Mouse (Mus musculus) 3T3-L1 (cell line): ENCODE measurements around the gene Plekhn1.

ENCODE experiments used
- DNase-seq: peaks from one replicate; pipeline ENCODE4 v3.0.0-alpha.2; 2015; ENCODE audit warnings: low read depth, low spot score

Gene Plekhn1

GRCm38 (mm10) chr4:156185456-156185949, 49.2 kb downstream of the Plekhn1 start:
- no peak for DNase-seq

GRCm38 (mm10) chr4:156184291-156184954, 50.2 kb downstream of the Plekhn1 start:
- no peak for DNase-seq

GRCm38 (mm10) chr4:156183747-156184146, 50.9 kb downstream of the Plekhn1 start:
- DNase-seq: no peak

- DNase-seq: no peak
Measured at GRCm38 (mm10) chr4:156177630-156178029, 57.0 kb downstream of the Plekhn1 start.

DNA sequence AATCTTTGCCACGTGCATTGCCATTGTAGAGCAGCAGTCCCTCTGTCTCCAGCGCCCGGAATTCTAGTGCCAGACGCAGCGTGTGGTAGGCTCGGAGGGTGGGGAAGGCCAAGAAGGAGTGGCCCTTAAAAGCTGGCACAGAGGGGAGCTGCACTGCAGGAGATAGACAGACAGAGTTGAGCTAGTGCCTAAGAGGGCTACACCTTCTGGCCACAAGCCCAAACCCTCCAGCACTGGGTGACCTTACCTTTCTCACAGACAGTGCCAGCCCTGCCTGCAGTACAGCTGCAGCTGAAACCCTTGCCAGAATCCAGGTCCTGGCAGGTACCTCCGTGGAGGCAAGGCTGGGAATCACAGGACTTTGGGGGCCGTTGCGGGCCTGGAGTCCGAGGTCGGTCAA, 62.8 kb downstream of the Plekhn1 start:
- DNase-seq: no peak
